Mouse (Mus musculus): ENCODE data around the gene Rnf220. TPM values are rescaled to one million over a fixed set of nuclear protein-coding genes. Genes with fewer than 3 reads are reported as not detected.
A peak's percentile ranks its signal among the peaks of the same experiment; 100 is the strongest.

Rnf220 gene
- 17.3 and 18.7 TPM in 2 replicates for polyA plus RNA-seq (2015; fragmentation: Nextera tagmentation; extraction: Ambion mirVana)

DNA sequence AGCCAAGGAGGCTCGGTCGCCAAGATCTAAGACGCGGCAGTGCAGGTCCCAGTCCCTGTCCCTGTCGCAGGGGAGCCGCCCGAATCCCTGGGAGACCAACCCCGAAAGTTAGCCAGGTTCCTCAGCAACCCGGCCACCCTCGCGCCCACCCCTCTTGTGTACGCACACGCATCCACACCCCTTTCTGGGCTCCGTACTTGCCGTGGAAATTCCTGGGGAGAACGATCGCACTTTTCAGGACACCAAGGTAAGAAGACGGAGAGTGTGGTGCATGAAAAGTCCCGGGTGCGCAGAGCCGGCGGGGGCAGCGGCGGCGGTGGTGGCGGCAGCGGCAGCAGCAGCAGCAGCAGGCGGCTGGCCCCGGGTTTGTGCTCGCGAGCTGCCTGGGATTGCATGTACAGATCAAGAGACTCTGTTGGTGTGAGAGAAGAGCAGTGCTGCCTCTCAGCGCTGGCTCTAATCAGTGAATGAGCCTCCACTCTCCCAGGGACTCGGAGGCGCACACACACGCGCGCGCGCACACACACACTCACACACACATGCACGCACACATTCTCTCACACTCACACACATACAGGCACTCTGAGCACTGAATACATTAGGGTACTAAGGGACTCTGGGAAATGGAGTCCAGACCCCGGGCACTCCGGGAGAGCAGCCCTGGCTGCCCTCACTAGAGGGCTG, at the start of gene Rnf220:
Gene Rnf220, minus strand, starts transcription at position 571 of the 684 bp plus-strand sequence.
- 0 out of 2 replicates have a peak within 1 kb of the TSS, but pooled peaks have one; percentile 21 for H3K9ac ChIP-seq (replicated peaks)
- H3K4me3 ChIP-seq (ENCODE audit: low read depth, low read length), result peak within 1 kb of the TSS; percentile 60
- H3K27me3 ChIP-seq (ENCODE audit: insufficient read depth, low read length), result peaks cover 65% of the 10 kb centered on the region
- peak within 1 kb of the TSS; percentile 94 for H3K4me2 ChIP-seq (ENCODE audit: low read depth, low read length)
- ATAC-seq (peak; percentile 62), DNase-seq (peak; percentile 42)
- no peak within 1 kb of the TSS for H3K27ac ChIP-seq (ENCODE audit: low read depth)
- H3K9me3 ChIP-seq (ENCODE audit: low read length), result peaks cover under 1% of the 10 kb centered on the region; the same call in 1 of the 2 replicates
- H3K4me1 ChIP-seq (ENCODE audit: insufficient read depth), result peaks cover 25% of the 10 kb centered on the region
- WGBS (ENCODE audit: insufficient replicate concordance), result under 1% methylated on average over 42 of the region's 42 CpGs
- no peaks in the 10 kb centered on the region for H3K36me3 ChIP-seq (replicated peaks; ENCODE audit: insufficient read depth, low read length)
- TF ChIP-seq CTCF (IDR thresholded peaks at IDR 0.05; ENCODE audit: low read depth) (no peak), EP300 (IDR thresholded peaks at IDR 0.05; ENCODE audit: low read depth) (no peak)

DNA sequence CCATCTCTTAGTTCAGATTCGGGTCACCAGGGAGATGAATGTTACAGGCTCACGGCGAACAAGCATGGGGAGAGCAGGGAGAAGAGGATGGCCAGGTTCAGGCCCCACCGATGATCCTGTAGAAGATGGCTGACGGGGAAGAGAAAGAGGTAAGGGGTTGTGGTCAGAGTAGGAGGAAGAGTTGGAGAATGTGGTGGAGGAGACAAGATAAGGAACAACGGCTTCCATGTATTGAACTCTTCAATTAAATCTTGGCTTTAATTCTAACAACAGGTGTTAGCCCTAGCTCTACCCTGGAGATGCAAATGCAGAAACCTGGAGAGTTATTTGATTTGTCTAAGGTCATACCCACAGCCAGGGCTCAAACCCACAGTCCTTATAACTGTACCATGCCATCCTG, 49.8 kb upstream of the Rnf220 start:
- 67% methylated on average over 6 of the region's 6 CpGs for WGBS (ENCODE audit: insufficient replicate concordance)

DNA sequence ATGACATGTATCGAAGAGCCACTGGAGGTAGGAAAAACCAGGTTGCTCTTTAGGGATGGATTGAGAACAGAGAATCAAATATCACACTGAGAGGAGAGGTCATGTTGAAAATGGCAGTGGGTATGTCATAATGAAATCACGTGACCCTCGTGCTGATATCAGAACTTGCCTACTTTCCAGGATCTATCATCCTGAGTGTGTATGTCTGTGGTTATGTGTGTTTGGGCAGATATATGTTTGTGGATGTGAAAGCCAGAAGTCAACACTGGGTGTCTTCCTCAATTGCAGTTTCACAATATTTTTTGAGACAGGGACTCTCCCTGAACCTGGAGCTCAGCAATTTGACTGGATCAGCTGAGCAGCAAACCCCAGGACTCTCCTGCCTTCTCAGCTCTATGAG, 48.6 kb upstream of the Rnf220 start:
- Histone ChIP-seq H3K9ac (replicated peaks) (no peak overlapping the region), H3K4me3 (ENCODE audit: low read depth, low read length) (no peak overlapping the region), H3K4me1 (ENCODE audit: insufficient read depth) (peaks cover 6% of the 10 kb centered on the region; the same call in 1 of the 2 replicates), H3K36me3 (replicated peaks; ENCODE audit: insufficient read depth, low read length) (no peaks in the 10 kb centered on the region), H3K27ac (ENCODE audit: low read depth) (no peak overlapping the region), H3K4me2 (ENCODE audit: low read depth, low read length) (no peak overlapping the region), H3K27me3 (ENCODE audit: insufficient read depth, low read length) (no peaks in the 10 kb centered on the region), H3K9me3 (ENCODE audit: low read length) (no peaks in the 10 kb centered on the region)
- 58% methylated on average over 3 of the region's 3 CpGs for WGBS (ENCODE audit: insufficient replicate concordance)
- no peak for ATAC-seq
- TF ChIP-seq EP300 (IDR thresholded peaks at IDR 0.05; ENCODE audit: low read depth) (no peak), CTCF (IDR thresholded peaks at IDR 0.05; ENCODE audit: low read depth) (no peak)
- no peak for DNase-seq

More for the DNA sequence above, 49.8 kb upstream of the Rnf220 start:
- Histone ChIP-seq H3K4me3 (ENCODE audit: low read depth, low read length) (no peak overlapping the region), H3K36me3 (replicated peaks; ENCODE audit: insufficient read depth, low read length) (no peaks in the 10 kb centered on the region), H3K9me3 (ENCODE audit: low read length) (no peaks in the 10 kb centered on the region), H3K4me2 (ENCODE audit: low read depth, low read length) (no peak overlapping the region), H3K27me3 (ENCODE audit: insufficient read depth, low read length) (no peaks in the 10 kb centered on the region), H3K9ac (replicated peaks) (no peak overlapping the region), H3K4me1 (ENCODE audit: insufficient read depth) (peaks cover 15% of the 10 kb centered on the region), H3K27ac (ENCODE audit: low read depth) (no peak overlapping the region)
- DNase-seq (no peak), ATAC-seq (no peak)
- TF ChIP-seq EP300 (IDR thresholded peaks at IDR 0.05; ENCODE audit: low read depth) (no peak), CTCF (IDR thresholded peaks at IDR 0.05; ENCODE audit: low read depth) (no peak)

DNA sequence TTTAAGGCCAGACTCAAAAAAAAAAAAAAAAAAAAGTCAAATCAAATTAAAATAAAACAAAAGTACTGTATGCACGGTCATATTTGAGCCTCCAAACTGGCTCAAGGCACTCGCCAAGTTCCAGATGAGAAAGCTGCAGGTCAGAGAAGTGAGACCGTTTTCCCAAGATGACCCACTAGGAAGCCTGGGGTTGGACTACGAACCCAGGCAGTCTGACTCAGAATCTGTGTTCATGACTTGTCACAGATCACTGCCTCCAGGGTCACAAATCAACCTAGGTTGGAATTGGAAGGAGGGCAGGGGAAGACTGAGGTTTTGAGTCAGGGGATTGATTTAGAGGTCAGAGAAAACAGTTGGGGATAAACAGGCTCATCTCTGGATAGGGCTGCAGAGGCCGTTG, 43.7 kb upstream of the Rnf220 start:
- Histone ChIP-seq H3K27ac (ENCODE audit: low read depth) (no peak overlapping the region), H3K4me2 (ENCODE audit: low read depth, low read length) (no peak overlapping the region), H3K9ac (replicated peaks) (no peak overlapping the region), H3K4me1 (ENCODE audit: insufficient read depth) (no peaks in the 10 kb centered on the region; the same call in 1 of the 2 replicates), H3K4me3 (ENCODE audit: low read depth, low read length) (no peak overlapping the region), H3K27me3 (ENCODE audit: insufficient read depth, low read length) (no peaks in the 10 kb centered on the region), H3K9me3 (ENCODE audit: low read length) (no peaks in the 10 kb centered on the region), H3K36me3 (replicated peaks; ENCODE audit: insufficient read depth, low read length) (no peaks in the 10 kb centered on the region)
- no peak for ATAC-seq
- WGBS (ENCODE audit: insufficient replicate concordance), result 77% methylated on average over 5 of the region's 5 CpGs
- no peak for DNase-seq
- TF ChIP-seq EP300 (IDR thresholded peaks at IDR 0.05; ENCODE audit: low read depth) (no peak), CTCF (IDR thresholded peaks at IDR 0.05; ENCODE audit: low read depth) (no peak)

DNA sequence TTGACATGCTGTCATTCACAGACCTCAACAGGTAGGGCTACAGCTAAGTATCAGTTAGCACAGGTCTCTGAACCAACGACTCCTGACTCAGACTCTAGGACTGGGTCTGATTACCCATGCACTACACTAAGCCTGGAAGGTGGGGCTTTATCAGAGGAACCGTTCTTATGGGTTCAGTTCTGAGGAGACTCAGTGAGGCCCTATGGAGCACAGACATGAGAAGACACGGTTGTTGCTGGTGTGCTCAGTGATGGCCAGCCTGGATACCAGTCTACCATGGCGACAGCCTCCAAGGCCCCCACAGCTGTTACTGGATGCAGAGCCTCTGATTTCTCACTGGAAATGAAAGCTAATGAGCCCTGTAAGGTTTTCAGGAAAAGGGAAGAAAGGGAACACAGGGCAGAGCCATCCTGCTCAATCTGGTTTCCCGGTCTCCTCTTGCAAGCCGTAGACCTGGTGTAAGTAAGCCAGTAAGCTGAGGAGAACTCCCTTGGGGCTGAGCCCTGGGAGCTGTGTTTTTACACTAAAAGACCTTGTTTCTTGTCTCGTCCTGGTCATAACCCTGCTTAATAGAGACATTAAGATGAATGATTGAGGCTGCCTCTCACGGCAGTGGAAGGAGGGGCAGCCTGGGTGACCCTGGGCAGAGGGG, 42.6 kb upstream of the Rnf220 start:
- TF ChIP-seq EP300 (IDR thresholded peaks at IDR 0.05; ENCODE audit: low read depth), result no peak
- no peak for TF ChIP-seq CTCF (IDR thresholded peaks at IDR 0.05; ENCODE audit: low read depth)
- Histone ChIP-seq H3K27me3 (ENCODE audit: insufficient read depth, low read length) (no peaks in the 10 kb centered on the region), H3K9ac (replicated peaks) (no peak overlapping the region), H3K27ac (ENCODE audit: low read depth) (no peak overlapping the region), H3K4me1 (ENCODE audit: insufficient read depth) (no peaks in the 10 kb centered on the region; the same call in 1 of the 2 replicates), H3K4me2 (ENCODE audit: low read depth, low read length) (no peak overlapping the region), H3K4me3 (ENCODE audit: low read depth, low read length) (no peak overlapping the region), H3K9me3 (ENCODE audit: low read length) (no peaks in the 10 kb centered on the region), H3K36me3 (replicated peaks; ENCODE audit: insufficient read depth, low read length) (no peaks in the 10 kb centered on the region)
- DNase-seq (no peak), ATAC-seq (no peak)
- WGBS (ENCODE audit: insufficient replicate concordance), result 80% methylated on average over 8 of the region's 8 CpGs

DNA sequence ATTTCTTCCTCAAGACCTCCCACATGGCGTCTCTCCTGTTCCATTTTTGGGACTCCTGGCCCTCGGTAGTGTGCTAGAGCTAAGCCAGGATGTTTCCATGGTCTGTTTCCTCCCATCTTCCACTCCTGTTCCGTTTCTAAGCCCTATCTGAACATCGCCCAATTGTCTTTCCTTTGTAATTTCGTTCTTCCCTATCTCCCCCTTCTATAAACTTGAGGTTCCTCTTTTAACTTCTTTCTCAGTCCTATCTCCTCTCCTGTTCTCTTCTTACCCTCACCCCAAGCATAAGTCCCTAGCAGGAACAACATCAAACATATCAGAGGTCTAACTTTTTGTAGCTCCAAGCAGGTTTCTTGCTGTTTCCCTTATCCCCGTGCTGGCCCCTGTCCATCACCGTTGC, 40.1 kb upstream of the Rnf220 start:
- DNase-seq (no peak), ATAC-seq (no peak)
- Histone ChIP-seq H3K36me3 (replicated peaks; ENCODE audit: insufficient read depth, low read length) (no peaks in the 10 kb centered on the region), H3K27ac (ENCODE audit: low read depth) (no peak overlapping the region), H3K9me3 (ENCODE audit: low read length) (no peaks in the 10 kb centered on the region), H3K27me3 (ENCODE audit: insufficient read depth, low read length) (no peaks in the 10 kb centered on the region), H3K9ac (replicated peaks) (no peak overlapping the region), H3K4me1 (ENCODE audit: insufficient read depth) (no peaks in the 10 kb centered on the region; the same call in 1 of the 2 replicates), H3K4me3 (ENCODE audit: low read depth, low read length) (no peak overlapping the region), H3K4me2 (ENCODE audit: low read depth, low read length) (no peak overlapping the region)
- 37% methylated on average over 7 of the region's 7 CpGs for WGBS (ENCODE audit: insufficient replicate concordance)
- no peak for TF ChIP-seq CTCF (IDR thresholded peaks at IDR 0.05; ENCODE audit: low read depth)
- TF ChIP-seq EP300 (IDR thresholded peaks at IDR 0.05; ENCODE audit: low read depth), result no peak

Data from liver, postnatal 0 days (tissue).